Mouse (Mus musculus): ENCODE data around the gene Kif14. TPM values are rescaled to one million over a fixed set of nuclear protein-coding genes. Genes with fewer than 3 reads are reported as not detected.

The Kif14 gene
- polyA plus RNA-seq (2017; shearing (Covaris generic)), result not detected

GRCm38 (mm10) chr1:136466143-136466811 is at the start of gene Kif14:
TSS of gene Kif14 (plus strand) at chr1:136466343.

Other genes with a start within 250 kb of the Kif14 start
- not detected for gene Inava, start 232.1 kb upstream of the Kif14 start, polyA plus RNA-seq (2017; shearing (Covaris generic))
- gene Gpr25, start 205.5 kb upstream of the Kif14 start, polyA plus RNA-seq (2017; shearing (Covaris generic)), result not detected
- 38.7 TPM for gene Camsap2, start 120.2 kb upstream of the Kif14 start, polyA plus RNA-seq (2017; shearing (Covaris generic))
- gene Ddx59, start 51.1 kb upstream of the Kif14 start, polyA plus RNA-seq (2017; shearing (Covaris generic)), result 17.5 TPM
- gene Zfp281, start 158.6 kb downstream of the Kif14 start, polyA plus RNA-seq (2017; shearing (Covaris generic)), result 103 TPM

Measured in naive thymus-derived CD4-positive, alpha-beta T cell, adult 5 months (primary cell).